Mouse (Mus musculus) lung, embryonic 15.5 days (tissue): Measurements from ENCODE around the gene Vmn2r113. TPM values are rescaled to one million over a fixed set of nuclear protein-coding genes. Genes with fewer than 3 reads are reported as not detected.
"Not testable (repeated sequence)": the region's sequence is repeated elsewhere in the genome, so short reads cannot be mapped to it uniquely, and the experiment has no call there.

Experiments used
- ATAC-seq: fragments of 200-750 bp; cut with Nextera tagmentation; 2 replicates; pipeline ENCODE4 v1.8.0; 2017; ENCODE audit warnings: moderate number of reproducible peaks, borderline replicate concordance; ENCODE audit not compliant: low FRiP score, low TSS enrichment; ENCODE audit errors: extremely low read depth
- H3K27ac ChIP-seq: fragments of 300-500 bp; sonication (generic); 2 replicates; pipeline ENCODE4 v1.5.1; 2015; ENCODE audit warnings: moderate library complexity, mild to moderate bottlenecking, inconsistent platforms
- H3K27me3 ChIP-seq: fragments of 300-500 bp; sonication (generic); 2 replicates; pipeline ENCODE4 v1.6.1; 2015; ENCODE audit warnings: inconsistent platforms
- H3K36me3 ChIP-seq: fragments of 300-500 bp; sonication (generic); 2 replicates; pipeline ENCODE4 v1.6.1; 2015; ENCODE audit warnings: inconsistent platforms
- H3K4me1 ChIP-seq: fragments of 300-500 bp; sonication (generic); 2 replicates; pipeline ENCODE4 v1.6.1; 2015; ENCODE audit warnings: inconsistent platforms
- H3K4me2 ChIP-seq: fragments of 300-500 bp; sonication (generic); 2 replicates; pipeline ENCODE4 v1.6.1; 2015; ENCODE audit warnings: inconsistent platforms, mild to moderate bottlenecking, moderate library complexity
- H3K4me3 ChIP-seq: fragments of 300-500 bp; sonication (generic); 2 replicates; pipeline ENCODE4 v1.5.1; 2015; ENCODE audit warnings: mild to moderate bottlenecking, inconsistent platforms
- H3K9ac ChIP-seq: fragments of 300-500 bp; sonication (generic); 2 replicates; pipeline ENCODE4 v1.6.1; 2015; ENCODE audit warnings: inconsistent platforms
- H3K9me3 ChIP-seq: fragments of 300-500 bp; sonication (generic); 2 replicates; pipeline ENCODE4 v1.6.1; 2016; ENCODE audit warnings: inconsistent platforms
- WGBS: fragments of 180-500 bp; shearing (Covaris S2); methylation state at CpG from one replicate; pipeline ENCODE4 v1.1.7; 2015; 5-methylcytosine and 5-hydroxymethylcytosine counted together
- polyA plus RNA-seq: library from polyadenylated mRNA; unstranded; fragments of >200 nt; fragmentation: Nextera tagmentation; extraction: Ambion mirVana; gene quantifications from 2 replicates; pipeline ENCODE4 v1.2.1, GENCODE M21; 2015

Vmn2r113 gene
- not detected in 2 replicates for polyA plus RNA-seq

DNA sequence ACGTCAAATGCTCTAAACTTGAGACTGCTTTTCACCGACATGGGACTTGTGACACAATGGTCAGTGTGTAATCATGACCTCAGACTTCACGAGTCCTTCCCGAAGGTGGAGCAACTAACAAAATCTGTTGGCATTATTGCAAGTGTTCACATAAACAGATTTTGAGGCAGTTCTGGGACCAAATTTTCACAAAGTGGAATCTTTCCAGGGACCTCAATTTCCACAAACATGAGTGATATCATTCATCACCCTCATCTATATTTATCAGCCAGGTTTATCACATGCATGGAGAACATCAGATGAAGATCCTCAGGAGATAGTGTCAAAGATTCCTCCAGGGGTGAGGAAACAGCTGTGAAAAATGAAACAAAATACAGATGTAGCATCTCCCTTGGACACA lies at the start of gene Vmn2r113:
TSS of gene Vmn2r113 (plus strand) at position 301 of the 400 bp plus-strand sequence.
- not testable (repeated sequence) for ATAC-seq, H3K9ac ChIP-seq, H3K4me3 ChIP-seq, H3K36me3 ChIP-seq, H3K4me1 ChIP-seq, H3K27ac ChIP-seq, H3K9me3 ChIP-seq, H3K4me2 ChIP-seq, H3K27me3 ChIP-seq
- no CpG with 5 or more reads among the region's 4 CpGs for WGBS

Other genes with a start within 250 kb of the Vmn2r113 start
- gene Zfp945, start 75.8 kb upstream of the Vmn2r113 start, polyA plus RNA-seq, result 18.4 and 19.7 TPM in 2 replicates
- gene Vmn2r-ps130, start 118.2 kb downstream of the Vmn2r113 start, polyA plus RNA-seq, result not detected in 2 replicates